Mouse (Mus musculus): Measurements from ENCODE around the gene Gm12166. TPM values are rescaled to one million over a fixed set of nuclear protein-coding genes. Genes with fewer than 3 reads are reported as not detected.

Gene Gm12166
- polyA plus RNA-seq, 1 experiment from 2014 or later, result 4.1 TPM

- H3K4me3 ChIP-seq, result no peak overlapping the region
- peaks cover 7% of the 10 kb centered on the region for H3K4me1 ChIP-seq
- no peaks in the 10 kb centered on the region for H3K9me3 ChIP-seq
- H3K4me2 ChIP-seq (replicated peaks), result no peak overlapping the region
- H3K36me3 ChIP-seq, result no peaks in the 10 kb centered on the region
- H3K9ac ChIP-seq, result no peak overlapping the region
- H3K27ac ChIP-seq, result no peak overlapping the region
- no peaks in the 10 kb centered on the region for H3K27me3 ChIP-seq
- 71% methylated on average over 6 of the region's 6 CpGs for WGBS
- no peak for ATAC-seq (ENCODE audit: insufficient number of reproducible peaks, insufficient read depth, low FRiP score, low TSS enrichment)
Observed at GRCm38 (mm10) chr11:46027952-46028814, 23.9 kb downstream of the Gm12166 start.

GRCm38 (mm10) chr11:46025962-46026392 is 26.1 kb downstream of the Gm12166 start:
- H3K9ac ChIP-seq, result no peak overlapping the region
- no peak for ATAC-seq (ENCODE audit: insufficient number of reproducible peaks, insufficient read depth, low FRiP score, low TSS enrichment)
- H3K4me2 ChIP-seq (replicated peaks), result no peak overlapping the region
- no peaks in the 10 kb centered on the region for H3K36me3 ChIP-seq
- peaks cover 3% of the 10 kb centered on the region; the same call in 1 of the 2 replicates for H3K4me1 ChIP-seq
- H3K27me3 ChIP-seq, result no peaks in the 10 kb centered on the region
- no peak overlapping the region for H3K4me3 ChIP-seq
- H3K9me3 ChIP-seq, result no peaks in the 10 kb centered on the region
- WGBS, result 39% methylated on average over 7 of the region's 7 CpGs
- H3K27ac ChIP-seq, result no peak overlapping the region

GRCm38 (mm10) chr11:46022983-46023382 is 29.1 kb downstream of the Gm12166 start:
- Histone ChIP-seq H3K27me3 (no peaks in the 10 kb centered on the region), H3K9ac (no peak overlapping the region), H3K4me2 (replicated peaks) (no peak overlapping the region), H3K27ac (no peak overlapping the region), H3K4me3 (no peak overlapping the region), H3K36me3 (no peaks in the 10 kb centered on the region), H3K4me1 (no peaks in the 10 kb centered on the region), H3K9me3 (no peaks in the 10 kb centered on the region)
- 81% methylated on average over 6 of the region's 6 CpGs for WGBS
- no peak for ATAC-seq (ENCODE audit: insufficient number of reproducible peaks, insufficient read depth, low FRiP score, low TSS enrichment)

GRCm38 (mm10) chr11:46021850-46022249 is 30.3 kb downstream of the Gm12166 start:
- no peaks in the 10 kb centered on the region for H3K27me3 ChIP-seq
- no peak for ATAC-seq (ENCODE audit: insufficient number of reproducible peaks, insufficient read depth, low FRiP score, low TSS enrichment)
- no peak overlapping the region for H3K4me2 ChIP-seq (replicated peaks)
- no peaks in the 10 kb centered on the region for H3K9me3 ChIP-seq
- no peaks in the 10 kb centered on the region for H3K4me1 ChIP-seq
- H3K36me3 ChIP-seq, result no peaks in the 10 kb centered on the region
- no peak overlapping the region for H3K4me3 ChIP-seq
- no peak overlapping the region for H3K27ac ChIP-seq
- H3K9ac ChIP-seq, result no peak overlapping the region

- no peak overlapping the region for H3K9ac ChIP-seq
- WGBS, result 78% methylated on average over 1 of the region's 1 CpGs
- no peak for ATAC-seq (ENCODE audit: insufficient number of reproducible peaks, insufficient read depth, low FRiP score, low TSS enrichment)
- no peaks in the 10 kb centered on the region for H3K36me3 ChIP-seq
- H3K4me2 ChIP-seq (replicated peaks), result no peak overlapping the region
- no peak overlapping the region for H3K27ac ChIP-seq
- no peak overlapping the region for H3K4me3 ChIP-seq
- no peaks in the 10 kb centered on the region for H3K4me1 ChIP-seq
- H3K9me3 ChIP-seq, result no peaks in the 10 kb centered on the region
- no peaks in the 10 kb centered on the region for H3K27me3 ChIP-seq
Observed at GRCm38 (mm10) chr11:46020246-46020645, 31.9 kb downstream of the Gm12166 start.

- H3K36me3 ChIP-seq, result no peaks in the 10 kb centered on the region
- no peaks in the 10 kb centered on the region for H3K9me3 ChIP-seq
- no peaks in the 10 kb centered on the region for H3K4me1 ChIP-seq
- no peaks in the 10 kb centered on the region for H3K27me3 ChIP-seq
- WGBS, result 18% methylated on average over 6 of the region's 6 CpGs
- no peak for ATAC-seq (ENCODE audit: insufficient number of reproducible peaks, insufficient read depth, low FRiP score, low TSS enrichment)
- no peak overlapping the region for H3K4me3 ChIP-seq
- H3K4me2 ChIP-seq (replicated peaks), result no peak overlapping the region
- H3K9ac ChIP-seq, result no peak overlapping the region
- H3K27ac ChIP-seq, result no peak overlapping the region
Observed at GRCm38 (mm10) chr11:46016061-46016460, 36.1 kb downstream of the Gm12166 start.

Small RNA genes lying within 50 kb of the gene (microRNA-seq; reads per million reads assigned to microRNA genes)
- gene Mir8100, result not detected

Other genes starting within 250 kb of the Gm12166 start
- 99.5 and 100 TPM in 2 replicates for gene Clint1, start 200.3 kb downstream of the Gm12166 start, polyA plus RNA-seq (2016; fragmentation: Nextera tagmentation; extraction: Ambion mirVana)
- gene Lsm11, start 107.4 kb downstream of the Gm12166 start, polyA plus RNA-seq (2016; fragmentation: Nextera tagmentation; extraction: Ambion mirVana), result 9.3 and 11.0 TPM in 2 replicates
- 12.8 and 13.5 TPM in 2 replicates for gene Thg1l, start 96.8 kb downstream of the Gm12166 start, polyA plus RNA-seq (2016; fragmentation: Nextera tagmentation; extraction: Ambion mirVana)
- gene Sox30, start 72.0 kb downstream of the Gm12166 start, polyA plus RNA-seq (2016; fragmentation: Nextera tagmentation; extraction: Ambion mirVana), result 0.33 and 0.43 TPM in 2 replicates
- gene Adam19, start 3.7 kb upstream of the Gm12166 start, polyA plus RNA-seq (2016; fragmentation: Nextera tagmentation; extraction: Ambion mirVana), result 18.5 and 18.9 TPM in 2 replicates
- 0.43 and 0.79 TPM in 2 replicates for gene Nipal4, start 114.2 kb upstream of the Gm12166 start, polyA plus RNA-seq (2016; fragmentation: Nextera tagmentation; extraction: Ambion mirVana)
- gene Fndc9, start 183.2 kb upstream of the Gm12166 start, polyA plus RNA-seq (2016; fragmentation: Nextera tagmentation; extraction: Ambion mirVana), result 0.12 and 0.19 TPM in 2 replicates